Mouse (Mus musculus) neural tube, embryonic 12.5 days (tissue): ENCODE data around the gene Tomm40l. TPM values are rescaled to one million over a fixed set of nuclear protein-coding genes. Genes with fewer than 3 reads are reported as not detected.

ENCODE experiments used
- ATAC-seq: fragments of 200-750 bp; cut with Nextera tagmentation; 2 replicates; pipeline ENCODE4 v1.8.0; 2017; ENCODE audit warnings: low read depth, mild to moderate bottlenecking, moderate TSS enrichment, moderate library complexity; ENCODE audit not compliant: low FRiP score
- H3K27ac ChIP-seq: fragments of 300-500 bp; sonication (generic); 2 replicates; pipeline ENCODE4 v1.5.1; 2016
- H3K27me3 ChIP-seq: fragments of 300-500 bp; sonication (generic); replicated peaks from 2 replicates; pipeline ENCODE4 v1.6.1; 2016; ENCODE audit warnings: mild to moderate bottlenecking
- H3K36me3 ChIP-seq: fragments of 300-500 bp; sonication (generic); 2 replicates; pipeline ENCODE4 v1.6.1; 2016; ENCODE audit warnings: mild to moderate bottlenecking
- H3K4me1 ChIP-seq: fragments of 300-500 bp; sonication (generic); 2 replicates; pipeline ENCODE4 v1.6.1; 2016
- H3K4me2 ChIP-seq: fragments of 300-500 bp; sonication (generic); replicated peaks from 2 replicates; pipeline ENCODE4 v1.6.1; 2016; ENCODE audit warnings: mild to moderate bottlenecking
- H3K4me3 ChIP-seq: fragments of 300-500 bp; sonication (generic); 2 replicates; pipeline ENCODE4 v1.5.1; 2016
- H3K9ac ChIP-seq: fragments of 300-500 bp; sonication (generic); 2 replicates; pipeline ENCODE4 v1.6.1; 2016; ENCODE audit warnings: mild to moderate bottlenecking
- H3K9me3 ChIP-seq: fragments of 300-500 bp; sonication (generic); 2 replicates; pipeline ENCODE4 v1.6.1; 2016; ENCODE audit warnings: mild to moderate bottlenecking
- WGBS: fragments of 180-500 bp; shearing (Covaris S2); methylation state at CpG from one replicate; pipeline ENCODE4 v1.1.7; 2016; 5-methylcytosine and 5-hydroxymethylcytosine counted together
- polyA plus RNA-seq: library from polyadenylated mRNA; unstranded; fragments of >200 nt; fragmentation: Nextera tagmentation; extraction: Ambion mirVana; gene quantifications from 2 replicates; pipeline ENCODE4 v1.2.1, GENCODE M21; 2016

Gene Tomm40l
- polyA plus RNA-seq, 1 experiment from 2014 or later = 30.1 TPM

DNA sequence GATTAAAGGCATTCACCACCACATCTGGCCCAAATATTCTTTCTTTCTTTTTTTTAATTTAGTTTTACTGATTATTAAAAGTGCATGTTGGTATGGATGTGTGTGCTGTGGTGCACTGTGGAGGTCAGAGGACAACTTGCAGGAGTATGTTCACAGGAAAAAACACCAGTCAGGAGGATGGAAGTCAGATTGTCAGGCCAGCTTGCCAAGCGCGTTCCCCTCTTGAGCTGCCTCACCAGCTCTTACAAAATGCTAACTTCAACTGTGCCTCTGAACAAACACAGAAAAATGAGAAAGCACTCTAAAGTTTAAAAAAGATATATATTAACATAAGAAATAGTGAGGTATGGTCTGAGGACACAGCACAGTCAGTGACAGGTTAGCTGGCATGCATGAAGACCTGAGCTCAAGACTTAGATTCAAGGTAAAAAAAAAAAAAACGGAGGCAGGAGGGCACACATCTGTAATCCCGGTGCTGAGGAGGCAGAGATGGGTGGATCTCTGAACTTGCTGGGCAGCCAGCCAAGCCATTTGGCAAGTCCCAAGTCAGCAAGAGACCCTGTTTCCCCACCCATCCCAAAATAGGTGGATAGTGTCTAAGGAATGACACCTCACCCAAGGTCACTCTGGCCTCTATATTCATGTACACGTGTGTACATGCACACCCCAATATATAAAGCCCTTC lies 42.7 kb downstream of the Tomm40l start:
- Histone ChIP-seq H3K4me3 (no peak overlapping the region), H3K9me3 (no peaks in the 10 kb centered on the region), H3K4me1 (no peaks in the 10 kb centered on the region), H3K27me3 (no peaks in the 10 kb centered on the region), H3K27ac (no peak overlapping the region), H3K36me3 (no peaks in the 10 kb centered on the region), H3K9ac (no peak overlapping the region), H3K4me2 (no peak overlapping the region)
- WGBS = 81% methylated on average over 5 of the region's 5 CpGs
- ATAC-seq = no peak

DNA sequence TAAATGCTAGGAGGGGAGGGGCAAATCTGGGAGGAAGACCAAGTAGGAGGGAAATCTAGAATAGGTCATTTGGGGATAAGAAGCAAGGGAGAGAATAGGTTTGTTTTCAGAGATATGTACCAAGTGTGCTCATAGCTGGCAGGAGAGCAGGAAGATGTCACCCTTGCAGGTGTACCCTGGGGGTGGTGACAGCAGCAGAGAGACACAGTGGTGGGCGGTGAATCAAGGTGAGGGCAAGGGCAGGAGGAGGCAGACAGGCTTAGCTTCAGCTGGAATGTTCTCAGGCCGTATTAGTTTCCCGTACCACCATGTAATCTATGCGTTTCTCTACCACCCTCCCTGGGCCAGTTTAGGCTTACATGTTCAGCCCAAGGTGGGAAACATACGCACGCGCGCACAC lies 49.5 kb downstream of the Tomm40l start:
- Histone ChIP-seq H3K4me3 (no peak overlapping the region), H3K9ac (no peak overlapping the region), H3K27me3 (no peaks in the 10 kb centered on the region), H3K4me2 (no peak overlapping the region), H3K4me1 (no peaks in the 10 kb centered on the region), H3K9me3 (no peaks in the 10 kb centered on the region), H3K27ac (no peak overlapping the region), H3K36me3 (no peaks in the 10 kb centered on the region)
- ATAC-seq = no peak
- 96% methylated on average over 8 of the region's 8 CpGs for WGBS

- no peak for ATAC-seq
- 82% methylated on average over 3 of the region's 3 CpGs for WGBS
- Histone ChIP-seq H3K4me1 (no peaks in the 10 kb centered on the region), H3K9ac (no peak overlapping the region), H3K27ac (no peak overlapping the region), H3K4me2 (no peak overlapping the region), H3K4me3 (no peak overlapping the region), H3K9me3 (no peaks in the 10 kb centered on the region), H3K27me3 (no peaks in the 10 kb centered on the region), H3K36me3 (no peaks in the 10 kb centered on the region)
Measured at GRCm38 (mm10) chr1:171171138-171171537, 51.2 kb downstream of the Tomm40l start.

DNA sequence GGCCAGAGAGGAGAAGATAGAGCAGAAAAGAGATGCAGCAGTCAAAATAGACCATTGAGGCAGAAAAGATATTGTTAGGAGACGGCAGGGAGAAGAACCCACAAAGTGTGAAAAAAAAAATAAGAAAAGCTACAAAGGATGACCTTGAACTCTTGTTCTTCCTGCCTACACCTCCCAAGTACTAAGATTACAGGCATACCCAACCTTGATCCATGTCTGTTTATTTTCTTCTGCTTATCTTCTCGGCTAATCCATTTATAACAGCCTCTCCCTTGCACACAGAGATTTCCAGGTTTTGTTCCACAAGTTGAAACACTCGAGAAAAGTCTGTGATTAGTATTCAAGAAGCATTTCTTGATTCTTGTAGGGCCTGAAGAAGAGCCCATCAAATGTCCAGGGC lies 52.4 kb downstream of the Tomm40l start:
- Histone ChIP-seq H3K9ac (no peak overlapping the region), H3K4me3 (no peak overlapping the region), H3K36me3 (no peaks in the 10 kb centered on the region), H3K27me3 (no peaks in the 10 kb centered on the region), H3K4me2 (no peak overlapping the region), H3K27ac (no peak overlapping the region), H3K9me3 (no peaks in the 10 kb centered on the region), H3K4me1 (no peaks in the 10 kb centered on the region)
- WGBS = 68% methylated on average over 3 of the region's 3 CpGs
- no peak for ATAC-seq

GRCm38 (mm10) chr1:171168906-171169305 lies 53.4 kb downstream of the Tomm40l start:
- H3K4me2 ChIP-seq = no peak overlapping the region
- no peaks in the 10 kb centered on the region for H3K36me3 ChIP-seq
- H3K27me3 ChIP-seq = no peaks in the 10 kb centered on the region
- 88% methylated on average over 12 of the region's 12 CpGs for WGBS
- H3K4me3 ChIP-seq = no peak overlapping the region
- no peak overlapping the region for H3K9ac ChIP-seq
- H3K9me3 ChIP-seq = no peaks in the 10 kb centered on the region
- H3K27ac ChIP-seq = no peak overlapping the region
- H3K4me1 ChIP-seq = no peaks in the 10 kb centered on the region
- no peak for ATAC-seq

Other genes starting within 250 kb of the Tomm40l start
- gene Fcgr2b, start 246.0 kb downstream of the Tomm40l start, polyA plus RNA-seq = 0.24 TPM in 1 of 2 replicates, not detected in the other
- 0.20 and 0.22 TPM in 2 replicates for gene Fcgr4, start 203.6 kb downstream of the Tomm40l start, polyA plus RNA-seq
- 6.9 and 7.4 TPM in 2 replicates for gene Fcgr3, start 157.6 kb downstream of the Tomm40l start, polyA plus RNA-seq
- gene Cfap126, start 108.6 kb downstream of the Tomm40l start, polyA plus RNA-seq = 1.7 and 2.3 TPM in 2 replicates
- gene Sdhc, start 71.9 kb downstream of the Tomm40l start, polyA plus RNA-seq = 228 and 233 TPM in 2 replicates
- gene Mpz, start 71.8 kb downstream of the Tomm40l start, polyA plus RNA-seq = 6.5 and 7.8 TPM in 2 replicates
- gene Pcp4l1, start 26.2 kb downstream of the Tomm40l start, polyA plus RNA-seq = 5.9 and 6.2 TPM in 2 replicates
- 0.20 and 0.24 TPM in 2 replicates for gene Nr1i3, start 8.5 kb downstream of the Tomm40l start, polyA plus RNA-seq
- gene Apoa2, start 2.5 kb upstream of the Tomm40l start, polyA plus RNA-seq = 5.4 and 7.6 TPM in 2 replicates
- gene Fcer1g, start 11.9 kb upstream of the Tomm40l start, polyA plus RNA-seq = 21.9 and 24.3 TPM in 2 replicates
- 6.2 and 6.3 TPM in 2 replicates for gene Adamts4, start 27.9 kb upstream of the Tomm40l start, polyA plus RNA-seq
- 233 and 247 TPM in 2 replicates for gene Ndufs2, start 28.9 kb upstream of the Tomm40l start, polyA plus RNA-seq
- 88.3 and 95.6 TPM in 2 replicates for gene B4galt3, start 47.8 kb upstream of the Tomm40l start, polyA plus RNA-seq
- 52.0 and 54.3 TPM in 2 replicates for gene Ppox, start 58.7 kb upstream of the Tomm40l start, polyA plus RNA-seq
- gene Usp21, start 65.5 kb upstream of the Tomm40l start, polyA plus RNA-seq = 103 and 111 TPM in 2 replicates
- 105 and 120 TPM in 2 replicates for gene Ufc1, start 72.5 kb upstream of the Tomm40l start, polyA plus RNA-seq
- 50.9 and 57.3 TPM in 2 replicates for gene Dedd, start 106.6 kb upstream of the Tomm40l start, polyA plus RNA-seq
- 45.6 and 46.1 TPM in 2 replicates for gene Nit1, start 123.1 kb upstream of the Tomm40l start, polyA plus RNA-seq
- 157 and 158 TPM in 2 replicates for gene Pfdn2, start 123.2 kb upstream of the Tomm40l start, polyA plus RNA-seq
- 2.1 and 2.6 TPM in 2 replicates for gene Klhdc9, start 138.3 kb upstream of the Tomm40l start, polyA plus RNA-seq
- gene Nectin4, start 147.6 kb upstream of the Tomm40l start, polyA plus RNA-seq = 1.2 and 1.8 TPM in 2 replicates
- 1.0 and 1.1 TPM in 2 replicates for gene Arhgap30, start 166.4 kb upstream of the Tomm40l start, polyA plus RNA-seq
- 176 and 178 TPM in 2 replicates for gene Usf1, start 188.8 kb upstream of the Tomm40l start, polyA plus RNA-seq
- 9.2 and 10.3 TPM in 2 replicates for gene Tstd1, start 196.4 kb upstream of the Tomm40l start, polyA plus RNA-seq
- gene F11r, start 215.0 kb upstream of the Tomm40l start, polyA plus RNA-seq = 15.0 and 16.9 TPM in 2 replicates